Mouse (Mus musculus): ENCODE results near the gene Ifi209. TPM values are rescaled to one million over a fixed set of nuclear protein-coding genes. Genes with fewer than 3 reads are reported as not detected.
"Not testable (repeated sequence)": the region's sequence is repeated elsewhere in the genome, so short reads cannot be mapped to it uniquely, and the experiment has no call there.

The Ifi209 gene
- polyA plus RNA-seq, 1 experiment from 2014 or later = 0.08 TPM

GRCm38 (mm10) chr1:173657973-173658372 is 27.3 kb downstream of the Ifi209 start:
- no peak overlapping the region for H3K27ac ChIP-seq (ENCODE audit: low read depth, low read length)
- no peak overlapping the region for H3K4me3 ChIP-seq (ENCODE audit: low read depth, low read length)
- H3K4me2 ChIP-seq = no peak overlapping the region
- 79% methylated on average over 4 of the region's 4 CpGs for WGBS
- no peak overlapping the region for H3K9ac ChIP-seq (ENCODE audit: low read depth, low read length)
- no peaks in the 10 kb centered on the region for H3K36me3 ChIP-seq (ENCODE audit: control insufficient read depth, insufficient read depth, low read length)
- no peaks in the 10 kb centered on the region for H3K27me3 ChIP-seq (replicated peaks; ENCODE audit: control insufficient read depth, insufficient read depth, low read length)
- DNase-seq (ENCODE audit: low spot score) = no peak
- H3K9me3 ChIP-seq (ENCODE audit: control insufficient read depth, low read length) = no peaks in the 10 kb centered on the region
- no peak for ATAC-seq (replicated peaks; ENCODE audit: low FRiP score)
- H3K4me1 ChIP-seq (replicated peaks; ENCODE audit: control insufficient read depth, insufficient read depth, low read length) = no peaks in the 10 kb centered on the region

- not testable (repeated sequence) for H3K36me3 ChIP-seq (ENCODE audit: control insufficient read depth, insufficient read depth, low read length); H3K9ac ChIP-seq (ENCODE audit: low read depth, low read length); H3K27ac ChIP-seq (ENCODE audit: low read depth, low read length); ATAC-seq (replicated peaks; ENCODE audit: low FRiP score); H3K27me3 ChIP-seq (replicated peaks; ENCODE audit: control insufficient read depth, insufficient read depth, low read length); H3K4me2 ChIP-seq; H3K4me3 ChIP-seq (ENCODE audit: low read depth, low read length); H3K9me3 ChIP-seq (ENCODE audit: control insufficient read depth, low read length); DNase-seq (ENCODE audit: low spot score); H3K4me1 ChIP-seq (replicated peaks; ENCODE audit: control insufficient read depth, insufficient read depth, low read length)
- WGBS = 53% methylated on average over 3 of the region's 3 CpGs
Observed at GRCm38 (mm10) chr1:173673458-173674097, 42.9 kb downstream of the Ifi209 start, which contains the start of gene Ifi208. TSS of gene Ifi208 (plus strand) at chr1:173673675.

- DNase-seq (ENCODE audit: low spot score); H3K27me3 ChIP-seq (replicated peaks; ENCODE audit: control insufficient read depth, insufficient read depth, low read length); H3K9ac ChIP-seq (ENCODE audit: low read depth, low read length); H3K4me2 ChIP-seq; H3K27ac ChIP-seq (ENCODE audit: low read depth, low read length); H3K36me3 ChIP-seq (ENCODE audit: control insufficient read depth, insufficient read depth, low read length); ATAC-seq (replicated peaks; ENCODE audit: low FRiP score); H3K4me3 ChIP-seq (ENCODE audit: low read depth, low read length); H3K4me1 ChIP-seq (replicated peaks; ENCODE audit: control insufficient read depth, insufficient read depth, low read length); H3K9me3 ChIP-seq (ENCODE audit: control insufficient read depth, low read length): not testable (repeated sequence)
- 75% methylated on average over 1 of the region's 1 CpGs for WGBS
Observed at GRCm38 (mm10) chr1:173678605-173679004, 47.9 kb downstream of the Ifi209 start.

GRCm38 (mm10) chr1:173694270-173694669 is 63.6 kb downstream of the Ifi209 start:
- Histone ChIP-seq H3K27ac (ENCODE audit: low read depth, low read length) (no peak overlapping the region), H3K4me1 (replicated peaks; ENCODE audit: control insufficient read depth, insufficient read depth, low read length) (no peaks in the 10 kb centered on the region), H3K36me3 (ENCODE audit: control insufficient read depth, insufficient read depth, low read length) (no peaks in the 10 kb centered on the region), H3K9ac (ENCODE audit: low read depth, low read length) (no peak overlapping the region), H3K4me3 (ENCODE audit: low read depth, low read length) (no peak overlapping the region), H3K4me2 (no peak overlapping the region), H3K27me3 (replicated peaks; ENCODE audit: control insufficient read depth, insufficient read depth, low read length) (no peaks in the 10 kb centered on the region), H3K9me3 (ENCODE audit: control insufficient read depth, low read length) (no peaks in the 10 kb centered on the region)
- no peak for DNase-seq (ENCODE audit: low spot score)
- WGBS = 70% methylated on average over 1 of the region's 1 CpGs
- ATAC-seq (replicated peaks; ENCODE audit: low FRiP score) = no peak

Small RNA genes lying within 50 kb of the gene (microRNA-seq; reads per million reads assigned to microRNA genes)
- not detected for gene Gm44339 (ENCODE audit: borderline number of aligned reads)

Other genes with a start within 250 kb of the Ifi209 start
- 0.18 TPM in 1 of 2 replicates, not detected in the other for gene Ifi206, start 139.9 kb upstream of the Ifi209 start, polyA plus RNA-seq (2014; fragmentation: Nextera tagmentation; extraction: Ambion mirVana)
- gene Ifi214, start 95.0 kb upstream of the Ifi209 start, polyA plus RNA-seq (2014; fragmentation: Nextera tagmentation; extraction: Ambion mirVana) = not detected in 2 replicates
- not detected in 2 replicates for gene Ifi213, start 31.6 kb upstream of the Ifi209 start, polyA plus RNA-seq (2014; fragmentation: Nextera tagmentation; extraction: Ambion mirVana)
- gene Ifi208, start 42.8 kb downstream of the Ifi209 start, polyA plus RNA-seq (2014; fragmentation: Nextera tagmentation; extraction: Ambion mirVana) = not detected in 2 replicates
- gene Ifi207, start 110.8 kb downstream of the Ifi209 start, polyA plus RNA-seq (2014; fragmentation: Nextera tagmentation; extraction: Ambion mirVana) = 1.5 and 1.7 TPM in 2 replicates
- 3.0 and 3.8 TPM in 2 replicates for gene Ifi204, start 136.0 kb downstream of the Ifi209 start, polyA plus RNA-seq (2014; fragmentation: Nextera tagmentation; extraction: Ambion mirVana)

All from liver, embryonic 11.5 days (tissue).